Mouse (Mus musculus) right cerebral cortex, postnatal 25 days (tissue): ENCODE measurements at regions not wholly inside any gene's neighbourhood (a gene's known extent, or its start where the extent isn't known, plus 50 kb on each side); places are given as distances from the start of the nearest gene placed in this dataset.
A peak's percentile ranks its signal among the peaks of the same experiment; 100 is the strongest.

Experiments used
- DNase-seq: peaks from one replicate; pipeline ENCODE4 v3.0.0; 2022

DNA sequence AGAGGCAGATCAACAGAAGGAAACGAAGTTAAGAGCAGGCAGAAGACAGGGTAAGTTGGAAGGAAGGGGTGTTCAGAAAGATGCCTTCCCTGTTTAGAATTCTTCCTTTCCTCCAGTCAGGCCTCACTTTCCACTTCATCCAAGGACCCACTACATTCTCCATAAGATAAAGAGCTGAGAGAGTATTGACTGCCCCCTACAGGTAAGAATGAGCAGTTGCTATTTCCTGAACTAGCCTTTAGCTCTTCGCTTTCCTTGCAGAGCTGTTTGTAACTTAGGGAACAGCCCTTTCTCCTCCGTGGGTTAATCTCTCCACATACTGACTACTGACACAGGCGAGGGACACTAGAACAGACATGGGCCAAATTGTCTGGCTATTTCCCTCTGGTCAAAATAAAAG is 273.1 kb downstream of the Atp23 start:
- DNase-seq, result no peak

DNA sequence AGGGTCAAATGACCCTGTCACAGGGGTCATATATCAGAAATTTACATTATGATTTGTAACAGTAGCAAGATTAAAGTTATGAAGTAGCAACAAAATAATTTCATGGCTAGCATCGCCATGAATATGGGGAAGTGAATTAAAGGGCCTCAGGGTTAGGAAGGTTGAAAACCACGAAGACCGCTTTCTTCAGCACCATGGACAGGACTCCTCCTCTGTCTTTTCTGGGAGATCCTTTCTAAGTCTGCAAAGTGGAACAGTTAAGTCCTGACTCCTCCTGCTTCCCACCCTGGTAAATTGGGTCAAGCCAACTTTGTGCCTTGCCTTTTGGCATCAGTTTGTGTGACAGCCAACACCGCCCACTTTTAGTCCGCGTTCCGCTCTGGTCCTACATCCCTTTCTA is 275.7 kb downstream of the Atp23 start:
- no peak for DNase-seq

DNA sequence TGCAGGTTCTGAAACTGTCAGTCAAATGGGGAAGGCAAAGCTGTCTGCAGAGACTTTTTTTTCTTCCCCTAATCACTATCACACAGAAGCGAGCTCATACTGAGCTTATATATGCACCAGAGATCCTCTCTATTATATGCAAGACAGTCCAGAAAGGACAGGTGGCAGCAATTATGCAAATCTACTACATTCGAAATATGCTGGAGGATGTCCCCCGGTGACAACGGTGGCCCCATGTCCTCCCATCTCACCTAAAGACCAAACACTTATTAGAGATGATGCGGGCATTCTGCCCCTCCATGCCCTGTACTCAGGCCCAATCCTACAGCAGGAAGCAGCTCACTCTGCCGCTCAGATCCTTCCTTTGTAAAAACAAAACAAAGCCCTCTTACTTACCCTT is 280.4 kb downstream of the Atp23 start:
- no peak for DNase-seq

DNA sequence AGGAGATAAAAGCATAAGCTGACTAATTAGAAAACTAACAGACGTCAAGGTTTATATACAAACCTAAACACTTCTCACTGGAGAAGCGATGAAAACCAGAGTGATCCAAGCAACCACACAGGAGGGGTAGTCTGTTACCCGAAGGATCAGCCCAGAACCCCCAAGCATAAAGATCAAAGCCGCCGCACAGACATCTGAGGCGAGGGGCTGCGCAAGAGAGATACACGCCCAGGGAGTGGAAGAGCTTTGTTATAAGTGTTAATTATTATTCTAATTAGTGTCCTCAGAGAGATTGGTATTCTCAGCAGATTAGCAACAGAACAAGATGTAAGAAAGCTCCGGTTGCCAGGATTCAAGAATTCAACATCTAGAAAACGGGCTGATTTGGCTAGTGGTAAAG is 281.2 kb downstream of the Atp23 start:
- no peak for DNase-seq

DNA sequence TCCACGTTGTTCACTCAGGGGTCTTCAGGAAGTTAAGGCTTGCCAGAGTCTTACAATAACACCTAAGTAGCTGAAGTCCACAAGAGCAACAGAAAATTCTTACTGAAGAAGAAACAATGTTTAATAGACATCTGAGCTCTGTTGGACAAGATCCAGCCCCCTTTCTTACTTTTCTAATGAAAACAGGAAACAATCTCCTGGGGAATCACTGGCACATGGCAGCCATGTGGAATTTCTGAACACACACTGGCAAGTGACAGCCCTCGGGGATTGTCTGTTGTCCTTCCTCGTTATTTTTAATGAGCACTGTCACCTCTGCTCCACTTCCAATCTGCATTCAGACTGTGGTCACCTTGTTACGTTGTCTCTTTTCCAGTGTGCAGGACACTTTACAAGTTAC is 288.9 kb downstream of the Atp23 start:
- DNase-seq, result no peak

DNA sequence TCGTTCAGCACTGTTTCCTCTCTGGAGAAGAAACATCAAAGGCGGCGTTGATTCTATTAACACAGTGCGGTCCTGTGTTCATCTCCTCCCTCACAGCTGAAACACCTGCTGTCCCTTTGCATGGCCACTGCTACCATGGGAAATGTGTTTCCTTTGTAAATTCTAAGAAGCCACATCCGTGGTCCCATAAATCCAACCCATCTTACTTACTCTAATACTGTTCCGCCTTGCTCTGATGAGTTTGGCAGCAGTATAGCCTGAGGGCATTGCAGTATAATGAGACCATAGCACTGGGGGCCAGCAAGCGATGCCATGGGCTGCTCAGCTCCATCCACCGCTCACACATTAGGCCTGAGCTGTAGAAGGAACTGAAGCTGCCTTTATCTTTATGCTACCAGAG is 290.6 kb downstream of the Atp23 start:
- DNase-seq, result no peak

DNA sequence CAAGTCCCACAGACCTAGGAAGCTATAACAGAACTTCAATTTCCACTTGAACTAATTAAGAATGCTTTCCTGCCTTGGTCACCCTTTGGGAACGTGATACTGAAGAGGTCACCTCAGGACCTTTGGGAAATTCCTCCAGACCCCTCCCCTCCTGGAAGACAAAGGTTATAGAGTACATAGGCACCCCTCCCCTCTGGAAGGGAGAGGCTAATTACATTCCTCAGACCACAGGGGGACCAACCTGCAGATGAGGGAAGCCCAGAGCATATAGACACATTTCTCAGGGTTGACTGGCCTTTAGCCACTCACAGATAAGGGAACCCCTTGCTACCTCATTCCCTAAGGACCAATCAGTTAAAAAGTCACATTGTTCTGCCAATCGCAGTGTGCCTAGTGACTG is 301.5 kb downstream of the Atp23 start:
- no peak for DNase-seq

DNA sequence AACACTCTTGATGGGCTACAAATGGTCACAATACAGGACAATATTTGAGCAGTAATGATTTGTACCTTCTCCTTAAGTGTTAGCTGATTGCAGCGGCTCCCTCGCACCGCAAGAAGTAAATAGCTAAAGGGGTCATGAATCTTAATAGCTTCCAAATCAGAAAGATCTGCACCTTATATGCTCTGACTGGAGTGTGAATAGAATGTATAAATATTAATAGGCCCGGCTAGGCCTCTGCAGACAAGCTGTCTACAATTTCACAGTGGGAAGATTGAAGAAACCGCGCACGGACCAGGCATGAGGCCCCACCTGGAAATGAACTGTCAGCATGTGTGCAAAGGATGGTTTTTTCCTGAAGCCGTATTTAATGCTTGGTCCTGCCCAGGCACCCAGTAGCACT is 333.0 kb downstream of the Atp23 start:
- DNase-seq, result no peak

DNA sequence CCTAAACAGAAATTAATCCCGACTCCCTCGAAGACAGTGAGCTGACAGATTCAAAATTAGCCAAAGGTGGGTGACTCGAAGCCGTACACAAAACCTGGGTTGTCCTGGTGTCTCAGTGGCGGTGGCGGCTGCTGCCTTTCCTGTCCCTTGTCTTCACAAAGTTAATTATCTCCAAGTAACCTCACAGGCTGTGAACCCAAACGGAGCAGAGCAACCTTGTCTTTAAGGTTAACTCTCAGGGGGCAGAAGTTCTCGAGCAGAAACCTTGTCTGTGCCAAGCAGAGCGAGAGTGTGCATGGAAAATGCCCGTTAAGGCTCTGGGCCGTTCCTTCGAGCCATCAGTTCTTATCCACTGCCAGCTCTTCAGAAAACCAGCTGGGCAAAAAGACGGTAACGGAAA is 335.8 kb downstream of the Atp23 start:
- DNase-seq, result no peak

DNA sequence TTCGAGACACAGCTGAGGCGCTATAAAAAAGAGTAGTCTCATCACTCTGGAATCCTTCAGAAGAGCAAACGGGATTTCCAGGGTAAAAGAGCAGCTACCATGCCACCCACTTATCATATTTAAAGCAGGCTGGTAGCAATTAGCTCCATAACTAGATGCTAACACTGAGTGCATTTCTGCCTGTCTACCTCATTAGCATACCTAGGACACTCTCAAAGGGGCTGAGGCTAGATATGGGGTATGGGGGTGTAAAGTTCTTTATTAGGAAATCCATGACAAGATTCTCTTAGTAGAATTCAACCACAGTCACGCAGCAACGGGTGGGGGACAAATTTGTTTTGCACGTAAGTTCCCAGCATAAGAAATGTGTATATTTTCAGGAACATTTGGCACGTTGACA is 346.1 kb downstream of the Atp23 start:
- no peak for DNase-seq

DNA sequence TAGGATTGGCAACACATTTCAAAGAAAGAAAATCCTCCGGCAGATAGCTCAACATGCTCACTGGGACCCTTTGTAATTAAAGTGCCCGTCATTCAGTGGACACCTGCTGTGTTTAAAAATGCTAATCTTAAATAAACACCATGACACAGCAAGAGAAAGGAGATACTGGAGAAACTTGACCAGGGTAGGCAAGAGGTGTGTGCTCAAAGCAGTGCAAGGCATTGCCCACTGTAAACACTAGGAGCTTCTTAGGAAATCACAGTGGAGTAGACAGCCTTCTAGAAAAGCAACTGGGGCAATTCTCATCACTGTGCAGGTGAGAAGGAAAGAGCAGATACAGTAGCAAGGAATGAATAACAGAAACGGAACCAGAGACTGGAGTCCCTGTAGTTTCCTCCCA is 369.2 kb downstream of the Atp23 start:
- no peak for DNase-seq

DNA sequence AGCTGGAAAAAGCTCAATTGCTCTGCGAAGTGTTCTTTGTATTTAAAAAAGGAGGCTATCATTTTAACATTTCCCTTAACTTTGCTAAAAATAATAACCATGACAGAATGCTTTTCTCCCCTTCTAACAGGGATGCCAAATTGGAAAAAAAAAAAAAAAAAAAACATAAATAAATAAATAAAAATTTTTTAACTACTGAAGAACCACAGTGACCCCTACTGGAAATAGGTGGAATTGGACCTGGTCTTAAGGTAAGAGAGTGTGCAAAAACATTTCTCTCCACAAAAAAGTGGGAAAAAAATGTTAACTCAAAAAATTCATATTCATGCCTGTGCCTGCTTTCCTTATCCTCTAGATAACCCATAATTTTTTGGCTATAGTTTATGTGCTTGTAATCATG is 369.8 kb downstream of the Atp23 start:
- no peak for DNase-seq

DNA sequence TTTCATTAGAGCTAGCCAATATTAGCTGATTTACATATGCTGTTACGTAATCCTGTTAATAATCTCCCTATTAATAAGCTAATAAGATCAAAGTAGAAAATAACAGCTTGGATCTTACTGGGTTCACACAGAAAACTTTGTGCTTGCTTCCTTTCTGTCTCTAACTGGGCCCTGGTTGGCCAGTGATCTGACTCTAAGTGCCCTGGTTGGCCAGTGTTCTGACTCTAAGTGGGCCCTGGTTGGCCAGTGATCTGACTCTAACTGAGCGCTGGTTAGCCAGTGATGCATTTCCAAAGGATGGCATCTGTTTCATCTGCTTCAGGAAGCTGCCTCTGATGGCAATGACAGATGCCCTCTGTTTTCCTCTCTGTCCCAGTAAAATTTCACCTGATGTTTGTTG is 372.4 kb downstream of the Atp23 start:
- no peak for DNase-seq

DNA sequence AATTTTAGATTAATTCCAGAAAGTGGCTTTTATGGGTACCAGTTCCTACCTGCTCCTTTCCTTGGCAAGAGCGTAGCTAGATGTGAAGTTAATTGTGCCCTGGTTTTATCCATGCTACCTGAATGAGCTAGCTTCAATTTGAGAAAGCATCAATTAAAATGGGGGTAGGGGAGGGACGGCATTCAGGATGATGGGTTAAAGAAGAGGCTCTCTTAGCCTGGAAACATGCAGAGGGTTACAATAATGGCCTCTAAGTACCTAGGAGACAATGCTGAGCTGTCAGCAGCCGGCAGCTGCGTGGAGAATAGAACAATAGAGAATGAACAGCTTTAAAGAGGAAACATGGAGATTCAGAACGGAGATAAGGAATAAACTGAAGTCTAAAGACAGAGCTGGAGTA is 375.0 kb downstream of the Atp23 start:
- no peak for DNase-seq

DNA sequence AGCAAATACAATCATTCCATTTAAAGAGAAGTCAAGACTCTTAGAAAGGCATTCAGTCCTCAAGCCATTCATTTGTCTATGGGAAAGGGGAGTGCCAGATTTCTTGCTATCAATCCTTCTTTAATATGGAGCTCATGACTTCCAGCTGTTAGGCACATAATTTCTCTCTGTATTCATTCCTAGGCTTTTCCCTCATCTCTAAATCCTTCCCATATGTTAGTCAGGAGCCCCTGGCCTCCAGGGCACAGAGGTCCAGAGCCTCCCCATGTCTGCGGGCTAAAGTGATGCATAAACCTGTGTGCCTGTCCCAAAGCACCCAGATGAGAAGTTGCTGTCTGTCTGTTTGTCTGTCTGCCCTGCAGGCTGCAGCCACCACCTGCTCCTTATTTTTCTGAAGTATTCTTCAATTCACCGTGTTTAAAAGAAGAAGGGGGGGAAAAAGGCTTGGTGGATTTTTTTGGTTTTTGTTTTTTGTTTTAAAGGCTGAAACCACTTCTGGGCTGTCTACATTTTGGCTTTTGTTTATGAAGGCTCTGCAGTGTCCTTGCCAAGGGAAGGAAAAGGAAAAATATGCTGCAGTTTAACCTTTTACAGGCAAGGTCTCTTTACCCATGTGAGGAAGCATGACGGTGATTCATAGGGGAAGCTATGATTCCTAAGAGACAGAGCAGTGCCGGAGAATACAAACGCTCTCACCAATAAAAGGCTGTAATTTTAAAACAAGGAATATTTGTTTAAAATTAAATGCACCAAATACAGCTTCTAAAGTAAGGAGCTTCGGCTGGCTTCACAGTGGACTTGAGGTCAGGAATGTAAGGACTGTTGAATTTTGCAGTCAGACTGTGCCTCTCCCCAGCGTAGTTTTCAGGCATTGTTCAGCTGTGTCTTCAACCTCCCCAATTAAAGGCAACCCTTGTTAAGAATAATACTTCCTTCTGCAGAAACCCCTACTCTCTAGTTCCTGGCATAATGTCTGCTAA is 379.0 kb downstream of the Atp23 start:
- no peak for DNase-seq

DNA sequence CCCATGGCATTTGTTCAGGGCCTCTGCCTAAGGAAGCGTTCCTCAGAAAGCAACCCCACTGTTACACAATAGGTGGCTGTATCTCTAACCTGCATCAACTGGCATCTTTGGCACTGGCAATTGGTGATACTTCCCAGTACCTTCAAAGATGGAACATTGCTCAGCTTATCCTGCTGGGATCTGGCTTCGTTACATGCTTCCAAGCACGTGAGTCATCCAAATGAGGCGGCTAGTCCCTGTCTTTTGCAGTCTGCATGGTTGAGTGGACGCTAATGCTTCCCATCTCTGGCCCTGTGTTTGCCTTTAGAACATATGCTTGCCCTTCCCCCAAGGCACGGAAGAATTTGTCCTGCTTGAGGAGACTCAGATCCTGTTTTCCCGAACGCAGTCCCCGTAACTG is 380.2 kb downstream of the Atp23 start:
- no peak for DNase-seq

DNA sequence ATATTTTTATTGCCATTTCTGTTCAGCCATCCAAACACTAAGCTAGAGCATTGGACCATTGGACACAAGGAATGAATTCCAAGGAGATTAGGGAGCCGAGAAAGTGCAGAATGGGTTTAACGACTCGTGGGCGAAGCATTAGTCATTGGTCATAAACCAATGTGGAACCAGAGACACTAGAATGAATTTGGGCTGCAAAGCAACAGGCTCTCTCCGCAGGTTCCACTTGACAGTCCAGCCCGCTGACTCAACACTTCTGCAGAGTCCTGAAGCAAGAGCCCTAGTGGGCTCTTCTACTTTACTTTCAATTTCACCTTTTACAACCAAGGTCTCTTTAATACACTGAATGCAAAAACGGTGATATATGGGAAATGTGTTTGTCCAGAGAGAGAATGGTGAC is 388.0 kb downstream of the Atp23 start:
- no peak for DNase-seq

DNA sequence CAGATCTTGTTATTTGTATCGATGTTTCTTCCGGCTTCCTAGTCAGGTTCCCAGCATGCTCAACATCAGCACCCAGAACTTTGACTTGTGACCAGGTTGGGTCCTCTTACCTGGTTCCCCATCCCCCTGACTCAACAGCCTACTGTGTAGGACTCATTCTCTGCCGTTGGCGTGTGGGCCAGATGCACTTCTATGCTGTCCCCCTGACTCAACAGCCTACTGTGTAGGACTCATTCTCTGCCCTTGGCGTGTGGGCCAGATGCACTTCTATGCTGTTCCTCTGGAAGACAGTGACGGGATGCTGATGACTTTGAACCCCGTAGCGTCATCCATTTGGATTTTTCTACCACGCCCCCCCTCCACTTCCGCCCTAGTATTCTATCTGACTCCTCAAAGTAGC is 389.6 kb downstream of the Atp23 start:
- peak; percentile 96 for DNase-seq

DNA sequence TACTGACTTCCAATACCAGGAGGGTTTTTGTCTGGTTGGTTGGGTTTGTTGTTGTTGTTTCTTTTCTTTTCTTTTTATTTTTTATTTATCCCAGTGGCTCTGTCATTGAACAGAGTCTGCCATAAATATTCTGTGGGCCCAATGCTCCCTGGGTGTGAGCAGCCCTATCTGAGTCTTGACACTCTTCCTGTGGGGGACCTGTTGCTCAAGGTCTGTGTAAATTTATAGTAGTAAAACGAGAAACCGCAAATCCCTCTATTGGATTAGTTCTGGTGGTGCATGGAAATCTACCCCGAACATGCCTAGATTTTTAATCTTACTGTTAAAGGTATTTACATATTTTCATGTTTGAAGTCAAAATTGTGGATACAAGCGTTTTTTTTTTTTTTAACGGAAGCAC is 395.2 kb downstream of the Atp23 start:
- DNase-seq, result no peak

DNA sequence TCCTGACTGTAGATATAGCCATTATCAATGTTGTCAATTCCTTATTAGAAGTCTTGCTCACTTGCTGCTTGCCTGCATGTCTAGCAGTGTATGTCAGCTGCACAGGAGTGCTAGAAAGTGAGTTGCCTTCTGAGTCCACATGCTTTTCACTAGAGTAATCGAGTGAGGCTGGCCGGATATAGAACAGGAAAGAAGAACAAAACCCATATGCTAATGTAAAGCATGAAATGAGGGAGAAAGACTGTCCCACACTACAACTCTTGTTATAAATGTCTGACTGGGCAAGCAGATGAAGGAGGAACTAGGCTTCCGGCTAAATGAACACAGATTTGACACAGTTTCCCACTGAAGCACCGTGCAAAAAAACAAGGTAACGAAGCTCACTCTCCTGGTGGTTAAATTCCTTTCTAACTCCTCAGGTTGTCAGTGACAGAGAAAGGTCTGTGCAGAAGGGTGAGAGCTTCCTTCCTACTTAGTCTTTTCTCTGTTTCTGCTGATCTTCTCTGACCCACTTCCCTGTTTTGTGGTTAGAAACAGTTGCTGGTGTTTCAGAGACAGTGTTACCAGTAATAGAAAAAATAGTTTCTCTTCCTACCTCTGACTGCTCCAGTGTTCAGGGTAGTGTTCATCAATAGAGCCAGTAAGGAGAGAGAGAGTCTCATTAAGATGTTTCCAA is 399.0 kb downstream of the Atp23 start:
- no peak for DNase-seq

DNA sequence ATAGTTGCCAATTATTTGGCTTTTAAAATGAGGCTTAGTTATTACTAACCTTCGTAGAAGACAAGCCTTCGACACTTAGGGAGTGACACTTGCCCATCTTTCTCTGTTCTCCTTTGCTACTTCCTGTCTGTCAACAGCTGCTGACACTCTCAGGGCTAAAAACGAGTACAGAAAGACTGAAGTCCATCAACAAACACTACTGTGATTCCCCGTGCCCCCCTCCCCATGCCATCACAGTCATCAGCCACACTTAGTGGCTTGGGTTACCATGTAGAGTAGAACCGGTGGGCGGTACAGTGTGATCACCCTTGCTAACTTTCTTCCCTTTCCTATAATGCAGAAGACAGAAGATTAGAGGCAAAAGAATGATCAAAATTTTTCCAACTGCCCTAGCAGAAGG is 402.4 kb downstream of the Atp23 start:
- no peak for DNase-seq

DNA sequence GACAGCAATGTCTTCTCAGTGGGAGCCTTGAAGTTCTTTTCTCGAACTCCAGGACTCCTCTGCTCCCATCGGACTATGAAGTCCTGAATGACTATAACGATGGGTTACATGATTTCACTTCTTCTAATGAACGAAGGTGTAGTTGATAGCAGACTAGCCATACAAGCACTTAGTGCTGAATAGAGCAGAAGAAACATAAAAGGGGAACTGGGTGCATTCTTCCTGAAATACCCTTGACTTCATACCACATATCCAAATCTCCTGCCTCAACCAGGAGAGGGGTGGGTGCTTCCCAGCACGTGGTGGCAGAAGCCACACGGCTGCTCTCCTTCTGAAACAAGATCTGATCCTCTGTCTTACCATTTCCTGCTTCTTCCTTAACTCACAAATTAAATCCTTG is 407.4 kb downstream of the Atp23 start:
- DNase-seq, result no peak

DNA sequence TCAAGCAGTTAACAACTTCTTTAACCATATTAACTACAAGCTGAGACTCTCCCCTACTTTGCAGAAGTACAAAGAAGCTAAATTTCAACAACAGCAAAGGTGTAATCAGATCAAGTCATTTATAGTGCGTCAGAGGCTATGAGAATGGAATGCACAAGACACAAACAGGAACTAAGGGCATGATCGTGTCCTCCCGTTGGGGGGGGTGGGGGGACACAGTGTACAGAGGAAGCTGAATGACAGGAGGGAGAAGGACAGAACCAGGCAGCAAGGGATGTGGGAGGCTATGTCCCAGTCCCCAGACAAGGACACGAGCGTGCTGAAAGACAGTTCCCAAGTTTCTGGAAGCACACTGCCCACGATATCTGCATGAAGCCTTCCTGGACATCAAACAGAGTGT is 408.9 kb downstream of the Atp23 start:
- no peak for DNase-seq

DNA sequence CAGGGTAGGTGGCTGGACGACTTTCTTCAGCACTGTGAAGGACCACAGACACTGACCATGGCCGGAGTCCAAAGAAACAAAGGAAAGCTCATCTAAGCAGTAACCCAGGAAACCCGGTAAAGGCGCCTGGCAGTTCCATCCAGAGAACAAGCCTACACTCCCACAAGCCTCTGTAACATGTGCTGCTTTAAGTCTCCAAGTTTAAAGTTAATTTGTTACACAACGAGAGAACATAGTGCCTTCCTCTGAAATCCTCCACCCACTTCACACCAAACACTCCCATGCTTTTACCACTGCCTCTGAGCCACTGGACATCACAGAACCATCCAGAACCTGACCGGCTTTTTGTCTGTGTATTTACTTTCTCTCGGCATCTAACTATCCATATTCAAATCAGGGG is 416.0 kb downstream of the Atp23 start:
- no peak for DNase-seq

DNA sequence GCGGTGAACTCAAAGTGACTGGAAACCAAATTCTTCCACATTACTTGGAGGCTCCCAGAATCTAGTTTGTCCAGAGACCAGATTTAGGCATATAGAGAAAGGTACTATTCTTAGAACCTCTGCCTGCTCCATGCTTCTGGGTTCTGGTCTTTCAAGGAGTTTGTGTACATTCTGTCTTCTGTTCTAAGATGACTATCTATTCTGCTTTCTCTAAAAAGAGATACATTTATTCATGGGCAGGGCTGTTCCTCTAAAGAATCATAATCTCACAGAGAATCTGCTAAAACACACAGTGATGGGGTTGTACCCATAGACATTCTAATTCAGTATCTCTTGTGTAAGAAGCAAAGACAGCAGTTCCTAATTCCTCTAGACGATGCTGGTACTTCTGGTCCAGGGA is 417.7 kb downstream of the Atp23 start:
- no peak for DNase-seq
